Mouse (Mus musculus) MEL (cell line): ENCODE measurements around the gene Gid4. TPM values are rescaled to one million over a fixed set of nuclear protein-coding genes. Genes with fewer than 3 reads are reported as not detected.

Experiments
- DNase-seq: peaks from one replicate; pipeline ENCODE4 v3.0.0; 2011; ENCODE audit warnings: low read depth, low spot score
- H3K27ac ChIP-seq: 2 replicates; pipeline ENCODE4 v1.5.1; 2012; ENCODE audit warnings: low read depth, mild to moderate bottlenecking, control low read depth, low read length, moderate library complexity; ENCODE audit not compliant: control insufficient read depth
- H3K27me3 ChIP-seq, 2 experiments: fragments of 150-350 bp in 1 of 2; sonication (generic) in 1 of 2; 2 replicates each; pipeline ENCODE4 v1.6.1; 2012; ENCODE audit warnings: low read length in 2 of 2, mild to moderate bottlenecking in 2 of 2, improper control_type of control experiment in 1 of 2, moderate library complexity in 1 of 2; ENCODE audit not compliant: insufficient read depth in 2 of 2, control insufficient read depth in 1 of 2
- H3K36me3 ChIP-seq, 2 experiments: 2 replicates each; pipeline ENCODE4 v1.6.1; 2012 to 2014; ENCODE audit warnings: low read length in 2 of 2, improper control_type of control experiment in 1 of 2, inconsistent platforms in 1 of 2, mild to moderate bottlenecking in 1 of 2; ENCODE audit not compliant: insufficient read depth in 2 of 2, control insufficient read depth in 1 of 2
- H3K4me1 ChIP-seq, 2 experiments: fragments of 150-350 bp in 1 of 2; sonication (generic) in 1 of 2; 2 replicates each; pipeline ENCODE4 v1.6.1; 2012; ENCODE audit warnings: low read length in 2 of 2, improper control_type of control experiment in 1 of 2, mild to moderate bottlenecking in 1 of 2; ENCODE audit not compliant: insufficient read depth in 2 of 2, control insufficient read depth in 1 of 2
- H3K4me3 ChIP-seq, 2 experiments: fragments of 150-350 bp in 1 of 2; sonication (generic) in 1 of 2; 2 replicates each; pipeline ENCODE4 v1.5.1; 2012; ENCODE audit warnings: low read depth in 2 of 2, low read length in 2 of 2, mild to moderate bottlenecking in 2 of 2, moderate library complexity in 2 of 2, control low read depth in 1 of 2, improper control_type of control experiment in 1 of 2; ENCODE audit not compliant: control insufficient read depth in 1 of 2, insufficient read depth in 1 of 2
- H3K79me2 ChIP-seq: 2 replicates; pipeline ENCODE4 v1.6.1; 2012; ENCODE audit warnings: mild to moderate bottlenecking, low read length, moderate library complexity; ENCODE audit not compliant: control insufficient read depth, poor library complexity, insufficient read depth
- H3K9ac ChIP-seq: 2 replicates; pipeline ENCODE4 v1.6.1; 2012; ENCODE audit warnings: low read depth, mild to moderate bottlenecking, control low read depth, low read length, moderate library complexity; ENCODE audit not compliant: control insufficient read depth, poor library complexity, severe bottlenecking
- H3K9me3 ChIP-seq: fragments of 150-350 bp; sonication (generic); replicated peaks from 2 replicates; pipeline ENCODE4 v1.6.1; 2012; ENCODE audit warnings: mild to moderate bottlenecking, low read length, improper control_type of control experiment, moderate library complexity; ENCODE audit not compliant: insufficient read depth
- CHD1 ChIP-seq: IDR thresholded peaks from 2 replicates; pipeline ENCODE4 v1.6.1; 2012; ENCODE audit warnings: low read depth, mild to moderate bottlenecking, inconsistent platforms, low read length, improper control_type of control experiment
- CHD2 ChIP-seq: IDR thresholded peaks from 2 replicates; pipeline ENCODE4 v1.6.1; 2011; ENCODE audit warnings: low read length, improper control_type of control experiment
- CTCF ChIP-seq, 3 experiments: IDR thresholded peaks in 2 of 3; conservative IDR thresholded peaks in 1 of 3; 2 replicates each; pipeline ENCODE4 v1.5.1; 2011 to 2012; ENCODE audit warnings: low read length in 3 of 3, low read depth in 2 of 3, mild to moderate bottlenecking in 2 of 3, improper control_type of control experiment in 1 of 3, inconsistent platforms in 1 of 3, mixed read lengths in 1 of 3, moderate library complexity in 1 of 3; ENCODE audit not compliant: control insufficient read depth in 1 of 3, insufficient read depth in 1 of 3, poor library complexity in 1 of 3, severe bottlenecking in 1 of 3
- E2F4 ChIP-seq: IDR thresholded peaks from 2 replicates; pipeline ENCODE4 v1.6.1; 2011; ENCODE audit warnings: low read depth, low read length, improper control_type of control experiment, borderline replicate concordance
- ELF1 ChIP-seq: IDR thresholded peaks from 2 replicates; pipeline ENCODE4 v1.6.1; 2014; ENCODE audit warnings: low read depth, mild to moderate bottlenecking, inconsistent platforms, low read length, improper control_type of control experiment, moderate library complexity
- EP300 ChIP-seq, 2 experiments: IDR thresholded peaks; 2 replicates each; pipeline ENCODE4 v1.6.1; 2011; ENCODE audit warnings: improper control_type of control experiment in 2 of 2, low read length in 2 of 2, low read depth in 1 of 2, mild to moderate bottlenecking in 1 of 2
- ETS1 ChIP-seq: IDR thresholded peaks from 2 replicates; pipeline ENCODE4 v1.6.1; 2012; ENCODE audit warnings: low read depth, mild to moderate bottlenecking, inconsistent platforms, low read length, improper control_type of control experiment, moderate library complexity
- GATA1 ChIP-seq: IDR thresholded peaks from 2 replicates; pipeline ENCODE4 v1.6.1; 2011; ENCODE audit warnings: low read depth, low read length, improper control_type of control experiment
- HCFC1 ChIP-seq: IDR thresholded peaks from 2 replicates; pipeline ENCODE4 v1.6.1; 2012; ENCODE audit warnings: low read depth, mild to moderate bottlenecking, inconsistent platforms, low read length, improper control_type of control experiment, moderate library complexity
- JUND ChIP-seq: IDR thresholded peaks from 2 replicates; pipeline ENCODE4 v1.6.1; 2011; ENCODE audit warnings: low read depth, mild to moderate bottlenecking, improper control_type of control experiment, low read length
- KAT2A ChIP-seq: conservative IDR thresholded peaks from 2 replicates; pipeline ENCODE4 v1.6.1; 2012; ENCODE audit warnings: low read depth, low read length, improper control_type of control experiment, inconsistent platforms
- MAFK ChIP-seq: IDR thresholded peaks from 2 replicates; pipeline ENCODE4 v1.6.1; 2011; ENCODE audit warnings: low read depth, mild to moderate bottlenecking, low read length, improper control_type of control experiment, borderline replicate concordance
- MAX ChIP-seq: IDR thresholded peaks from 2 replicates; pipeline ENCODE4 v1.6.1; 2011; ENCODE audit warnings: low read length, improper control_type of control experiment
- MAZ ChIP-seq: IDR thresholded peaks from 2 replicates; pipeline ENCODE4 v1.6.1; 2012; ENCODE audit warnings: low read depth, mild to moderate bottlenecking, inconsistent platforms, low read length, improper control_type of control experiment
- MXI1 ChIP-seq: IDR thresholded peaks from 2 replicates; pipeline ENCODE4 v1.6.1; 2011; ENCODE audit warnings: mild to moderate bottlenecking, low read depth, low read length, improper control_type of control experiment
- MYB ChIP-seq: IDR thresholded peaks from 2 replicates; pipeline ENCODE4 v1.6.1; 2011; ENCODE audit warnings: mild to moderate bottlenecking, low read depth, low read length, improper control_type of control experiment
- MYC ChIP-seq: IDR thresholded peaks from 2 replicates; pipeline ENCODE4 v1.6.1; 2011; ENCODE audit warnings: low read depth, mild to moderate bottlenecking, low read length, improper control_type of control experiment, moderate library complexity
- NELFE ChIP-seq: IDR thresholded peaks from 2 replicates; pipeline ENCODE4 v1.6.1; 2011; ENCODE audit warnings: low read depth, low read length, improper control_type of control experiment
- NRF1 ChIP-seq: IDR thresholded peaks from 2 replicates; pipeline ENCODE4 v1.6.1; 2014; ENCODE audit warnings: low read depth, mild to moderate bottlenecking, inconsistent platforms, low read length, improper control_type of control experiment, moderate library complexity; ENCODE audit not compliant: poor library complexity, insufficient read depth, severe bottlenecking
- POLR2A ChIP-seq, 2 experiments: IDR thresholded peaks; 2 replicates each; pipeline ENCODE4 v1.6.1; 2011 to 2012; ENCODE audit warnings: low read length in 2 of 2, mild to moderate bottlenecking in 2 of 2, control low read depth in 1 of 2, improper control_type of control experiment in 1 of 2, low read depth in 1 of 2, moderate library complexity in 1 of 2; ENCODE audit not compliant: control insufficient read depth in 1 of 2, insufficient read depth in 1 of 2, poor library complexity in 1 of 2
- POLR2AphosphoS2 ChIP-seq: IDR thresholded peaks from 2 replicates; pipeline ENCODE4 v1.6.1; 2011; ENCODE audit warnings: low read length, improper control_type of control experiment
- POLR2AphosphoS5 ChIP-seq: IDR thresholded peaks from 2 replicates; pipeline ENCODE4 v1.6.1; 2012; ENCODE audit warnings: low read depth, borderline replicate concordance, mild to moderate bottlenecking, inconsistent platforms, low read length, moderate library complexity, mixed read lengths
- RAD21 ChIP-seq: IDR thresholded peaks from 2 replicates; pipeline ENCODE4 v1.6.1; 2011; ENCODE audit warnings: mild to moderate bottlenecking, low read depth, low read length, improper control_type of control experiment
- RCOR1 ChIP-seq: IDR thresholded peaks from 2 replicates; pipeline ENCODE4 v1.6.1; 2012; ENCODE audit warnings: low read depth, mild to moderate bottlenecking, inconsistent platforms, low read length, improper control_type of control experiment
- SIN3A ChIP-seq: IDR thresholded peaks from 2 replicates; pipeline ENCODE4 v1.6.1; 2012; ENCODE audit warnings: low read length, improper control_type of control experiment, inconsistent platforms
- SMC3 ChIP-seq: IDR thresholded peaks from 2 replicates; pipeline ENCODE4 v1.6.1; 2011; ENCODE audit warnings: low read depth, low read length, improper control_type of control experiment
- TAL1 ChIP-seq: IDR thresholded peaks from 2 replicates; pipeline ENCODE4 v1.6.1; 2012; ENCODE audit warnings: mild to moderate bottlenecking, inconsistent platforms, low read length, moderate library complexity, mixed read lengths
- TBP ChIP-seq: IDR thresholded peaks from 2 replicates; pipeline ENCODE4 v1.8.0; 2011; ENCODE audit warnings: low read depth, low read length, improper control_type of control experiment
- TCF12 ChIP-seq: IDR thresholded peaks from 2 replicates; pipeline ENCODE4 v1.6.1; 2014; ENCODE audit warnings: low read depth, mild to moderate bottlenecking, inconsistent platforms, low read length, improper control_type of control experiment, moderate library complexity
- UBTF ChIP-seq: IDR thresholded peaks from 2 replicates; pipeline ENCODE4 v1.6.1; 2012; ENCODE audit warnings: low read depth, mild to moderate bottlenecking, inconsistent platforms, low read length, improper control_type of control experiment, moderate library complexity, borderline replicate concordance; ENCODE audit not compliant: insufficient read depth
- USF1 ChIP-seq: IDR thresholded peaks from 2 replicates; pipeline ENCODE4 v1.6.1; 2014; ENCODE audit warnings: low read depth, mild to moderate bottlenecking, inconsistent platforms, low read length, improper control_type of control experiment, moderate library complexity
- USF2 ChIP-seq, 2 experiments: IDR thresholded peaks; 2 replicates each; pipeline ENCODE4 v1.6.1; 2011 to 2012; ENCODE audit warnings: improper control_type of control experiment in 2 of 2, low read length in 2 of 2, borderline replicate concordance in 1 of 2, inconsistent platforms in 1 of 2, low read depth in 1 of 2, mild to moderate bottlenecking in 1 of 2; ENCODE audit not compliant: insufficient read depth in 1 of 2
- ZC3H11A ChIP-seq: IDR thresholded peaks from 2 replicates; pipeline ENCODE4 v1.6.1; 2012; ENCODE audit warnings: low read depth, mild to moderate bottlenecking, inconsistent platforms, low read length, improper control_type of control experiment
- ZKSCAN1 ChIP-seq: IDR thresholded peaks from 2 replicates; pipeline ENCODE4 v1.6.1; 2012; ENCODE audit warnings: low read depth, mild to moderate bottlenecking, inconsistent platforms, low read length, improper control_type of control experiment, moderate library complexity
- ZMIZ1 ChIP-seq: IDR thresholded peaks from 2 replicates; pipeline ENCODE4 v1.6.1; 2012; ENCODE audit warnings: low read depth, mild to moderate bottlenecking, inconsistent platforms, low read length, improper control_type of control experiment, moderate library complexity
- ZNF384 ChIP-seq: IDR thresholded peaks from 2 replicates; pipeline ENCODE4 v1.6.1; 2012; ENCODE audit warnings: low read depth, mild to moderate bottlenecking, inconsistent platforms, low read length, improper control_type of control experiment
- polyA plus RNA-seq, 2 experiments: library from polyadenylated mRNA; stranded (reverse) in 1 of 2; unstranded in 1 of 2; fragments of >175 nt in 1 of 2; fragments of >200 nt in 1 of 2; gene quantifications; 2 replicates each; pipeline versions ENCODE4 v1.2.1 to v1.2.4; 2012; ENCODE audit warnings: low replicate concordance in 2 of 2, low read depth in 1 of 2; ENCODE audit not compliant: insufficient read length in 2 of 2, insufficient read depth in 1 of 2, missing spikeins in 1 of 2
- total RNA-seq: library from RNA; depleted of rRNA; stranded (reverse); fragments of 300-350 nt; gene quantifications from 2 replicates; pipeline ENCODE4 v1.2.3, GENCODE M21; 2012; rRNA removed

Gene Gid4
- total RNA-seq (25.2 and 28.6 TPM in 2 replicates), polyA plus RNA-seq (100 to 1,000 TPM in 1 of 2 experiments, 10 to 100 TPM in 1; 25.3 to 114 TPM)

- H3K27me3 ChIP-seq, result no peaks in the 10 kb centered on the region
- H3K36me3 ChIP-seq, result peaks cover 0 to 24% of the 10 kb centered on the region in 2 experiments; a peak in 2 of 4 replicates
- peak within 1 kb of the TSS; percentile 60 for H3K27ac ChIP-seq
- H3K4me1 ChIP-seq, result peaks cover 7 to 29% of the 10 kb centered on the region in 2 experiments; a peak in 3 of 4 replicates
- DNase-seq, result peak; percentile 100
- H3K4me3 ChIP-seq, result peak within 1 kb of the TSS; percentile 91 to 96
- no peaks in the 10 kb centered on the region for H3K9me3 ChIP-seq
- H3K79me2 ChIP-seq, result peaks cover 42% of the 10 kb centered on the region
- peak within 1 kb of the TSS; percentile 90 for H3K9ac ChIP-seq
- peak; percentile 53 for TF ChIP-seq TCF12
- TF ChIP-seq EP300 (IDR thresholded peaks at IDR 0.05; ENCODE audit: low read depth in 1 of 2, low read length in 2 of 2), result no peak
- peak; percentile 94 for TF ChIP-seq KAT2A
- TF ChIP-seq MAFK, result no peak
- peak; percentile 99 for TF ChIP-seq SIN3A
- TF ChIP-seq TAL1, result no peak
- TF ChIP-seq SMC3, result no peak
- peak; percentile 100 for TF ChIP-seq MAX
- TF ChIP-seq ELF1, result peak; percentile 74; the same call in 1 of the 2 replicates
- peak; percentile 98 for TF ChIP-seq HCFC1
- TF ChIP-seq POLR2A (IDR thresholded peaks at IDR 0.05; ENCODE audit: control insufficient read depth in 1 of 2, insufficient read depth in 1 of 2, low read depth in 1 of 2, low read length in 2 of 2, poor library complexity in 1 of 2), result peak; percentile 76 to 90
- TF ChIP-seq POLR2AphosphoS5, result no peak
- peak; percentile 13 for TF ChIP-seq MAZ
- peak; percentile 90 for TF ChIP-seq E2F4
- peak; percentile 74 for TF ChIP-seq NELFE
- no peak for TF ChIP-seq GATA1
- TF ChIP-seq RCOR1, result no peak
- no peak for TF ChIP-seq CHD1
- peak; percentile 64; the same call in 1 of the 2 replicates for TF ChIP-seq CHD2
- TF ChIP-seq ZKSCAN1, result no peak
- TF ChIP-seq RAD21, result no peak
- no peak for TF ChIP-seq MYB
- peak; percentile 85 to 96; a peak in 3 of 4 replicates for TF ChIP-seq USF2 (IDR thresholded peaks at IDR 0.05; ENCODE audit: borderline replicate concordance in 1 of 2, insufficient read depth in 1 of 2, low read depth in 1 of 2, low read length in 2 of 2)
- 0 out of 2 replicates have a peak, but pooled peaks have one; percentile 29 for TF ChIP-seq ETS1
- TF ChIP-seq JUND, result no peak
- TF ChIP-seq ZMIZ1, result peak; percentile 61; the same call in 1 of the 2 replicates
- TF ChIP-seq USF1, result peak; percentile 100
- peak; percentile 75 for TF ChIP-seq TBP
- TF ChIP-seq MXI1, result peak; percentile 97
- no peak for TF ChIP-seq UBTF
- TF ChIP-seq MYC, result peak; percentile 97
- no peak for TF ChIP-seq CTCF (IDR thresholded peaks at IDR 0.05 in 2 of 3, conservative IDR thresholded peaks at IDR 0.05 in 1 of 3; ENCODE audit: control insufficient read depth in 1 of 3, insufficient read depth in 1 of 3, low read depth in 2 of 3, low read length in 3 of 3, poor library complexity in 1 of 3, severe bottlenecking in 1 of 3)
- TF ChIP-seq POLR2AphosphoS2, result peak; percentile 50; the same call in 1 of the 2 replicates
- no peak for TF ChIP-seq ZNF384
- TF ChIP-seq NRF1, result peak; percentile 80
- no peak for TF ChIP-seq ZC3H11A
Measured at GRCm38 (mm10) chr11:60416963-60417716, at the start of gene Gid4. TSS of gene Gid4 (plus strand) at chr11:60417145.
